Mouse (Mus musculus) hindbrain, embryonic 15.5 days (tissue): ENCODE data around the gene Map3k1. TPM values are rescaled to one million over a fixed set of nuclear protein-coding genes. Genes with fewer than 3 reads are reported as not detected.

Source experiments
- ATAC-seq: fragments of 200-750 bp; cut with Nextera tagmentation; 2 replicates; pipeline ENCODE4 v1.8.0; 2017; ENCODE audit warnings: low read depth, moderate number of reproducible peaks, moderate TSS enrichment; ENCODE audit not compliant: low FRiP score
- H3K27ac ChIP-seq: fragments of 300-500 bp; sonication (generic); replicated peaks from 2 replicates; pipeline ENCODE4 v1.5.1; 2015; ENCODE audit warnings: mild to moderate bottlenecking, inconsistent platforms
- H3K27me3 ChIP-seq: fragments of 300-500 bp; sonication (generic); 2 replicates; pipeline ENCODE4 v1.6.1; 2015; ENCODE audit warnings: control low read depth, inconsistent platforms
- H3K36me3 ChIP-seq: fragments of 300-500 bp; sonication (generic); 2 replicates; pipeline ENCODE4 v1.6.1; 2015; ENCODE audit warnings: control low read depth, inconsistent platforms
- H3K4me1 ChIP-seq: fragments of 300-500 bp; sonication (generic); replicated peaks from 2 replicates; pipeline ENCODE4 v1.6.1; 2015; ENCODE audit warnings: control low read depth, inconsistent platforms
- H3K4me2 ChIP-seq: fragments of 300-500 bp; sonication (generic); 2 replicates; pipeline ENCODE4 v1.6.1; 2015; ENCODE audit warnings: moderate library complexity, mild to moderate bottlenecking, inconsistent platforms
- H3K4me3 ChIP-seq: fragments of 300-500 bp; sonication (generic); 2 replicates; pipeline ENCODE4 v1.5.1; 2015; ENCODE audit warnings: mild to moderate bottlenecking, inconsistent platforms
- H3K9ac ChIP-seq: fragments of 300-500 bp; sonication (generic); 2 replicates; pipeline ENCODE4 v1.6.1; 2015; ENCODE audit warnings: inconsistent platforms
- H3K9me3 ChIP-seq: fragments of 300-500 bp; sonication (generic); 2 replicates; pipeline ENCODE4 v1.6.1; 2016; ENCODE audit warnings: control low read depth, inconsistent platforms
- WGBS: fragments of 180-500 bp; shearing (Covaris S2); methylation state at CpG from one replicate; pipeline ENCODE4 v1.1.7; 2015; 5-methylcytosine and 5-hydroxymethylcytosine counted together
- polyA plus RNA-seq: library from polyadenylated mRNA; unstranded; fragments of >200 nt; fragmentation: Nextera tagmentation; extraction: Ambion mirVana; gene quantifications from 2 replicates; pipeline ENCODE4 v1.2.1, GENCODE M21; 2015

The Map3k1 gene
- polyA plus RNA-seq, 1 experiment from 2014 or later, result 11.3 TPM

GRCm38 (mm10) chr13:111809466-111810228 lies 854 bp upstream of the Map3k1 start:
- peak overlapping the region; percentile 78 for H3K9ac ChIP-seq
- H3K4me1 ChIP-seq, result peaks cover 30% of the 10 kb centered on the region
- WGBS, result under 1% methylated on average over 29 of the region's 29 CpGs

GRCm38 (mm10) chr13:111808387-111808636 lies 481 bp downstream of the Map3k1 start:
- peaks cover 42% of the 10 kb centered on the region for H3K4me1 ChIP-seq
- no peaks in the 10 kb centered on the region for H3K27me3 ChIP-seq
- peak overlapping the region; percentile 91 for H3K4me3 ChIP-seq
- H3K9me3 ChIP-seq, result no peaks in the 10 kb centered on the region
- no peaks in the 10 kb centered on the region for H3K36me3 ChIP-seq
- H3K9ac ChIP-seq, result peak overlapping the region; percentile 95
- peak; percentile 74 for ATAC-seq
- peak overlapping the region; percentile 99 for H3K27ac ChIP-seq
- under 1% methylated on average over 23 of the region's 38 CpGs for whole genome bisulfite sequencing
- H3K4me2 ChIP-seq, result peak overlapping the region; percentile 62

More at GRCm38 (mm10) chr13:111809466-111810228, 854 bp upstream of the Map3k1 start:
- H3K27ac ChIP-seq, result peak overlapping the region; percentile 99
- peak overlapping the region; percentile 91 for H3K4me3 ChIP-seq
- no peaks in the 10 kb centered on the region for H3K9me3 ChIP-seq
- H3K4me2 ChIP-seq, result peak overlapping the region; percentile 92
- H3K27me3 ChIP-seq, result no peaks in the 10 kb centered on the region
- H3K36me3 ChIP-seq, result no peaks in the 10 kb centered on the region
- ATAC-seq, result peak; percentile 65

GRCm38 (mm10) chr13:111807596-111808386 lies 1.0 kb downstream of the Map3k1 start:
- H3K4me1 ChIP-seq, result peaks cover 47% of the 10 kb centered on the region
- peak overlapping the region; percentile 95 for H3K9ac ChIP-seq
- peak; percentile 41 for ATAC-seq
- peak overlapping the region; percentile 62 for H3K4me2 ChIP-seq
- peak overlapping the region; percentile 99 for H3K27ac ChIP-seq
- H3K27me3 ChIP-seq, result no peaks in the 10 kb centered on the region
- H3K9me3 ChIP-seq, result no peaks in the 10 kb centered on the region
- peak overlapping the region; percentile 91 for H3K4me3 ChIP-seq
- WGBS, result under 1% methylated on average over 56 of the region's 79 CpGs
- no peaks in the 10 kb centered on the region for H3K36me3 ChIP-seq

- Histone ChIP-seq H3K9ac (peak overlapping the region; percentile 95), H3K9me3 (no peaks in the 10 kb centered on the region), H3K4me3 (peak overlapping the region; percentile 91), H3K27me3 (no peaks in the 10 kb centered on the region), H3K27ac (peak overlapping the region; percentile 99; the same call in 1 of the 2 replicates), H3K4me2 (peak overlapping the region; percentile 62), H3K4me1 (peaks cover 53% of the 10 kb centered on the region), H3K36me3 (no peaks in the 10 kb centered on the region)
- ATAC-seq, result no peak
- under 1% methylated on average over 11 of the region's 11 CpGs for WGBS
Measured at GRCm38 (mm10) chr13:111807105-111807595, 1.6 kb downstream of the Map3k1 start.

GRCm38 (mm10) chr13:111805738-111806722 lies 2.8 kb downstream of the Map3k1 start:
- Histone ChIP-seq H3K9me3 (no peaks in the 10 kb centered on the region), H3K4me2 (peak overlapping the region; percentile 62), H3K4me1 (peaks cover 64% of the 10 kb centered on the region), H3K27ac (0 out of 2 replicates have a peak overlapping the region, but pooled peaks have one; percentile 35), H3K4me3 (peak overlapping the region; percentile 91), H3K9ac (peak overlapping the region; percentile 9; the same call in 1 of the 2 replicates), H3K27me3 (no peaks in the 10 kb centered on the region), H3K36me3 (no peaks in the 10 kb centered on the region)
- no peak for ATAC-seq
- 52% methylated on average over 15 of the region's 15 CpGs for WGBS

GRCm38 (mm10) chr13:111804951-111805673 lies 3.7 kb downstream of the Map3k1 start:
- Histone ChIP-seq H3K4me1 (peaks cover 67% of the 10 kb centered on the region), H3K9me3 (no peaks in the 10 kb centered on the region), H3K4me3 (0 out of 2 replicates have a peak overlapping the region, but pooled peaks have one; percentile 4), H3K9ac (no peak overlapping the region), H3K27ac (0 out of 2 replicates have a peak overlapping the region, but pooled peaks have one; percentile 35), H3K4me2 (peak overlapping the region; percentile 62), H3K27me3 (no peaks in the 10 kb centered on the region), H3K36me3 (no peaks in the 10 kb centered on the region)
- ATAC-seq, result no peak
- WGBS, result 52% methylated on average over 10 of the region's 10 CpGs

GRCm38 (mm10) chr13:111804189-111804588 lies 4.6 kb downstream of the Map3k1 start:
- peaks cover 68% of the 10 kb centered on the region for H3K4me1 ChIP-seq
- H3K4me3 ChIP-seq, result no peak overlapping the region
- no peaks in the 10 kb centered on the region for H3K9me3 ChIP-seq
- no peaks in the 10 kb centered on the region for H3K36me3 ChIP-seq
- no peaks in the 10 kb centered on the region for H3K27me3 ChIP-seq
- H3K9ac ChIP-seq, result no peak overlapping the region
- no peak overlapping the region for H3K4me2 ChIP-seq
- WGBS, result 75% methylated on average over 8 of the region's 8 CpGs
- H3K27ac ChIP-seq, result no peak overlapping the region
- no peak for ATAC-seq

GRCm38 (mm10) chr13:111803506-111803905 lies 5.3 kb downstream of the Map3k1 start:
- 77% methylated on average over 6 of the region's 6 CpGs for WGBS
- ATAC-seq, result no peak
- H3K36me3 ChIP-seq, result no peaks in the 10 kb centered on the region
- peaks cover 74% of the 10 kb centered on the region for H3K4me1 ChIP-seq
- H3K9ac ChIP-seq, result no peak overlapping the region
- no peak overlapping the region for H3K4me3 ChIP-seq
- no peaks in the 10 kb centered on the region for H3K27me3 ChIP-seq
- no peaks in the 10 kb centered on the region for H3K9me3 ChIP-seq
- H3K27ac ChIP-seq, result no peak overlapping the region
- no peak overlapping the region for H3K4me2 ChIP-seq

- Histone ChIP-seq H3K4me1 (peaks cover 80% of the 10 kb centered on the region), H3K9me3 (no peaks in the 10 kb centered on the region), H3K27ac (no peak overlapping the region), H3K4me3 (no peak overlapping the region), H3K27me3 (no peaks in the 10 kb centered on the region), H3K36me3 (no peaks in the 10 kb centered on the region), H3K4me2 (no peak overlapping the region), H3K9ac (no peak overlapping the region)
- WGBS, result 92% methylated on average over 11 of the region's 11 CpGs
- no peak for ATAC-seq
Measured at GRCm38 (mm10) chr13:111802900-111803299, 5.9 kb downstream of the Map3k1 start.

- H3K4me1 ChIP-seq, result peaks cover 86% of the 10 kb centered on the region
- WGBS, result 73% methylated on average over 2 of the region's 2 CpGs
- ATAC-seq, result no peak
Measured at GRCm38 (mm10) chr13:111802271-111802665, 6.5 kb downstream of the Map3k1 start.

More at GRCm38 (mm10) chr13:111802271-111802665, 6.5 kb downstream of the Map3k1 start:
- Histone ChIP-seq H3K36me3 (no peaks in the 10 kb centered on the region), H3K9ac (no peak overlapping the region), H3K9me3 (no peaks in the 10 kb centered on the region), H3K4me2 (no peak overlapping the region), H3K4me3 (no peak overlapping the region), H3K27me3 (no peaks in the 10 kb centered on the region), H3K27ac (no peak overlapping the region)
